In the genomic region with DNA sequence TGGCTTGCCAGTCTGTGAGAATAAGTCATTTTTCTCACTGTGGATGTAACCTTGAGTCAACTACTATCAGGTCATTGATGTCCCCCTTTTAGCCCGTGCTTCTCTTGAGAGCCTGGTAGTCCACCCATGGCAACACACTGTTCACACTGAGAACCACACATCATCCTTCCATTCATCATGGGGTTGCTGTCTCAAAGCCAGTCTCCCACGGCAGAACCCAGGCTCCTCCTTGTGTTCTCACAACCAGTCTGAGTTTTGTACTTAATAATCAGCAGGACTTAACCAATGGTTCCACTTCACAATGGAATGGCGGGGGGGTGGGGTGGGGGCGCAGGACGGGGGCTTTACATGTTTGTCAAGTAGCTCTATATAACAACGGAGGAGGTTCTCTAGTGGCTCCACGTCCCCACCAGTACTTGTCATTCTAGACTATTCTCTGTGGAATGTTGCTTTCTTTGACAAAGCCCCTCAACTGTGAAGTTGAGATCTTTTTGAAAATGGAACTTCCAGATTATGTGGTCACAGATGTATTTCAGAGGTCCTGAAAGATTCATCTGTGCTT, we compare ENCODE assay signal across 15 mouse cellular contexts. TPM values are rescaled to one million over a fixed set of nuclear protein-coding genes. Genes with fewer than 3 reads are reported as not detected.
"Had no signal": no experiment of that assay in that cellular context is flagged by ENCODE, and none has a peak within 500 bp of the region (broad histone marks: within the 10 kb centered on the region; RNA-seq: fewer than 3 reads in every experiment).

No protein-coding gene starts in this region.

RNA-seq across cellular contexts. Expression of a gene that starts 6.9 kb away (rescaled TPM):
- total RNA-seq: neutrophil, adult 5-6 weeks had no signal
- polyA plus RNA-seq: neural tube, embryonic 12.5 days; neural tube, embryonic 13.5 days; neural tube, embryonic 14.5 days; neural tube, embryonic 15.5 days; small intestine, adult 2 months; spleen, adult 2 months; stomach, embryonic 14.5 days; stomach, embryonic 15.5 days; stomach, embryonic 16.5 days; stomach, postnatal 0 days; testis, adult 2 months; thymus, adult 2 months; thymus, postnatal 0 days; urinary bladder, adult 2 months had no signal

RNA-seq across cellular contexts. Expression of a gene that starts 16.6 kb away (rescaled TPM):
- polyA plus RNA-seq: neural tube, embryonic 12.5 days; neural tube, embryonic 13.5 days; neural tube, embryonic 14.5 days; neural tube, embryonic 15.5 days; stomach, embryonic 14.5 days; stomach, embryonic 15.5 days; stomach, postnatal 0 days; testis, adult 2 months had no signal
